Mouse (Mus musculus): ENCODE measurements around the gene Smurf1.

Gene Smurf1

GRCm38 (mm10) chr5:144958271-144958670 is 7.4 kb downstream of the Smurf1 start:
- no peak for DNase-seq (ENCODE audit: low read depth, low spot score)

GRCm38 (mm10) chr5:144954432-144954831 is 11.2 kb downstream of the Smurf1 start:
- no peak for DNase-seq (ENCODE audit: low read depth, low spot score)

- no peak for DNase-seq (ENCODE audit: low read depth, low spot score)
Observed at GRCm38 (mm10) chr5:144952592-144952991, 13.1 kb downstream of the Smurf1 start.

- DNase-seq (ENCODE audit: low read depth, low spot score), result no peak
Observed at GRCm38 (mm10) chr5:144950428-144951051, 15.1 kb downstream of the Smurf1 start.

GRCm38 (mm10) chr5:144949856-144950255 is 15.8 kb downstream of the Smurf1 start:
- DNase-seq (ENCODE audit: low read depth, low spot score), result no peak

GRCm38 (mm10) chr5:144948422-144948821 is 17.2 kb downstream of the Smurf1 start:
- DNase-seq (ENCODE audit: low read depth, low spot score), result no peak

- DNase-seq (ENCODE audit: low read depth, low spot score), result no peak
Observed at GRCm38 (mm10) chr5:144948002-144948401, 17.6 kb downstream of the Smurf1 start.

- DNase-seq (ENCODE audit: low read depth, low spot score), result no peak
Observed at GRCm38 (mm10) chr5:144946032-144946431, 19.6 kb downstream of the Smurf1 start.

- no peak for DNase-seq (ENCODE audit: low read depth, low spot score)
Observed at GRCm38 (mm10) chr5:144944932-144945331, 20.7 kb downstream of the Smurf1 start.

- no peak for DNase-seq (ENCODE audit: low read depth, low spot score)
Observed at GRCm38 (mm10) chr5:144944370-144944769, 21.3 kb downstream of the Smurf1 start.

GRCm38 (mm10) chr5:144943346-144943745 is 22.3 kb downstream of the Smurf1 start:
- DNase-seq (ENCODE audit: low read depth, low spot score), result no peak

- no peak for DNase-seq (ENCODE audit: low read depth, low spot score)
Observed at GRCm38 (mm10) chr5:144942431-144942830, 23.2 kb downstream of the Smurf1 start.

- DNase-seq (ENCODE audit: low read depth, low spot score), result no peak
Observed at GRCm38 (mm10) chr5:144940904-144941303, 24.7 kb downstream of the Smurf1 start.

GRCm38 (mm10) chr5:144937304-144937703 is 28.3 kb downstream of the Smurf1 start:
- no peak for DNase-seq (ENCODE audit: low read depth, low spot score)

- no peak for DNase-seq (ENCODE audit: low read depth, low spot score)
Observed at GRCm38 (mm10) chr5:144933486-144933885, 32.2 kb downstream of the Smurf1 start.

- no peak for DNase-seq (ENCODE audit: low read depth, low spot score)
Observed at GRCm38 (mm10) chr5:144931841-144932240, 33.8 kb downstream of the Smurf1 start.

- DNase-seq (ENCODE audit: low read depth, low spot score), result no peak
Observed at GRCm38 (mm10) chr5:144928856-144929713, 36.6 kb downstream of the Smurf1 start.

GRCm38 (mm10) chr5:144926275-144926674 is 39.4 kb downstream of the Smurf1 start:
- no peak for DNase-seq (ENCODE audit: low read depth, low spot score)

- DNase-seq (ENCODE audit: low read depth, low spot score), result no peak
Observed at GRCm38 (mm10) chr5:144923351-144923750, 42.3 kb downstream of the Smurf1 start.

GRCm38 (mm10) chr5:144919790-144920189 is 45.9 kb downstream of the Smurf1 start:
- no peak for DNase-seq (ENCODE audit: low read depth, low spot score)

GRCm38 (mm10) chr5:144919194-144919593 is 46.5 kb downstream of the Smurf1 start:
- no peak for DNase-seq (ENCODE audit: low read depth, low spot score)

- no peak for DNase-seq (ENCODE audit: low read depth, low spot score)
Observed at GRCm38 (mm10) chr5:144918204-144918603, 47.4 kb downstream of the Smurf1 start.

- DNase-seq (ENCODE audit: low read depth, low spot score), result no peak
Observed at GRCm38 (mm10) chr5:144917172-144917571, 48.5 kb downstream of the Smurf1 start.
